Mouse (Mus musculus) CH12.LX (cell line): Measurements from ENCODE around the gene Srbd1.

Source experiments
- CTCF ChIP-seq, 2 experiments: IDR thresholded peaks in 1 of 2; conservative IDR thresholded peaks in 1 of 2; 2 replicates each; pipeline ENCODE4 v1.5.1; 2011 to 2012; ENCODE audit warnings: low read depth in 2 of 2, low read length in 2 of 2, improper control_type of control experiment in 1 of 2, inconsistent platforms in 1 of 2, mild to moderate bottlenecking in 1 of 2, moderate library complexity in 1 of 2
- E2F4 ChIP-seq: IDR thresholded peaks from 2 replicates; pipeline ENCODE4 v1.6.1; 2011; ENCODE audit warnings: low read depth, low read length, improper control_type of control experiment; ENCODE audit not compliant: insufficient replicate concordance
- KAT2A ChIP-seq: IDR thresholded peaks from 2 replicates; pipeline ENCODE4 v1.6.1; 2012; ENCODE audit warnings: low read length, improper control_type of control experiment, inconsistent platforms; ENCODE audit not compliant: insufficient replicate concordance
- POLR2A ChIP-seq: IDR thresholded peaks from 2 replicates; pipeline ENCODE4 v1.6.1; 2011; ENCODE audit warnings: low read depth, mild to moderate bottlenecking, improper control_type of control experiment, low read length

DNA sequence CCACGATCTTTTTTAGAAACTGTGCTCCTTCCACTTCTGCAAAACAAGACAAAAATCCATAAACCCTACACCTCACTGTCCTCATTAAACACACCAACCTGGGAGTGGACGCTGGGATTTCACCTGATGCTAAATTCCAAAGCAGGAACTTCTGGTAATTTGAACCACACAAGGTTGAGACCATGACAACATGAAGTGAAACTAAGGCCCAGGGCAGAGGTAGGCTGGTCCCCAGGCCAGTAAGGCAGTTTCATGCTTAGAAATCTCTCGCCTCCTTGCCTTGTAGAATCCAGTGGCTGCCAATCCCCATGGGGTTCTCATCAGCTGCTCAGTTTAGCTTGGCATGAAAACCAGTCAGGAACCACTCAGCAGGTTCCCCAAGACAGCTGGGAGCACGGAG, 158.4 kb downstream of the Srbd1 start:
- TF ChIP-seq POLR2A (0 out of 2 replicates have a peak, but pooled peaks have one; percentile 29), CTCF (conservative IDR thresholded peaks at IDR 0.05 in 1 of 2, IDR thresholded peaks at IDR 0.05 in 1 of 2; ENCODE audit: low read depth in 2 of 2, low read length in 2 of 2) (no peak), KAT2A (0 out of 2 replicates have a peak, but pooled peaks have one; percentile 24), E2F4 (no peak)
